Mouse (Mus musculus) testis, adult 2 months (tissue): ENCODE results near the gene Scly.

Experiments
- CTCF ChIP-seq: fragments of 200-500 bp; IDR thresholded peaks from 2 replicates; pipeline ENCODE4 v1.5.1; 2012; ENCODE audit warnings: low read depth, mild to moderate bottlenecking, inconsistent platforms, low read length, moderate library complexity; ENCODE audit not compliant: control insufficient read depth, insufficient read depth, insufficient replicate concordance
- POLR2A ChIP-seq: fragments of 200-500 bp; IDR thresholded peaks from 2 replicates; pipeline ENCODE4 v1.6.1; 2012; ENCODE audit warnings: low read depth, mild to moderate bottlenecking, inconsistent platforms, low read length, moderate library complexity; ENCODE audit not compliant: control insufficient read depth

DNA sequence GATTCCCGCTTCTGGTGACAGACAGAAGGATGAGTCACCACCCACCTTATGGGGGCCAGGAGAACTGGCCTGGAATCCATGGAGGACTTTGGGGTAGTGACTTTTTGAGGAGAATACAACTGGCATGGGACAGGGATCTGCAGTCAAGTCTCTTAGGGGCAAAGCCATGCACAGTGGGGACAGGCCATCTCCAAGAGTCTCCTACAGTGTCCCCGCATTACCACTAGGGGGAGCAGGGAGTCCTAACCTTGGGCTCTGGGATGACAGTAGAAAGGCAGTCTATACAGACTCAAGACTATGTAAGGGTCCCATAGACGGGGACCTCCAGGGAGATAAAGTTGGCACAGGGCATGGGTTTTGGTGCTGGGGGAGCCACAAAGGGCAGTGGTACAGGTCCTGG lies 48.8 kb downstream of the Scly start:
- TF ChIP-seq CTCF (peak; percentile 81; the same call in 1 of the 2 replicates), POLR2A (no peak)
